Mouse (Mus musculus) midbrain, postnatal 0 days (tissue): Measurements from ENCODE around the gene Glis3. TPM values are rescaled to one million over a fixed set of nuclear protein-coding genes. Genes with fewer than 3 reads are reported as not detected.

Experiments
- ATAC-seq: fragments of 200-750 bp; cut with Nextera tagmentation; 2 replicates; pipeline ENCODE4 v1.8.0; 2017; ENCODE audit warnings: moderate number of reproducible peaks, mild to moderate bottlenecking, moderate TSS enrichment, moderate library complexity; ENCODE audit not compliant: low FRiP score
- DNase-seq: peaks from one replicate; pipeline ENCODE4 v3.0.0-alpha.2; 2015; ENCODE audit warnings: low spot score
- H3K27ac ChIP-seq: fragments of 300-500 bp; sonication (generic); 2 replicates; pipeline ENCODE4 v1.5.1; 2014; ENCODE audit warnings: low read depth, mild to moderate bottlenecking, low read length, mixed read lengths
- H3K27me3 ChIP-seq: fragments of 300-500 bp; sonication (generic); 2 replicates; pipeline ENCODE4 v1.6.1; 2014; ENCODE audit warnings: low read length, control low read depth, mixed read lengths; ENCODE audit not compliant: insufficient read depth
- H3K36me3 ChIP-seq: fragments of 300-500 bp; sonication (generic); 2 replicates; pipeline ENCODE4 v1.6.1; 2014; ENCODE audit warnings: low read length, control low read depth, mixed read lengths; ENCODE audit not compliant: insufficient read depth
- H3K4me1 ChIP-seq: fragments of 300-500 bp; sonication (generic); 2 replicates; pipeline ENCODE4 v1.6.1; 2014; ENCODE audit warnings: mild to moderate bottlenecking, control low read depth, antibody characterized with exemption, low read length, mixed read lengths; ENCODE audit not compliant: insufficient read depth
- H3K4me2 ChIP-seq: fragments of 300-500 bp; sonication (generic); 2 replicates; pipeline ENCODE4 v1.6.1; 2014; ENCODE audit warnings: low read depth, mild to moderate bottlenecking, low read length, mixed read lengths; ENCODE audit not compliant: poor library complexity, severe bottlenecking
- H3K4me3 ChIP-seq: fragments of 300-500 bp; sonication (generic); 2 replicates; pipeline ENCODE4 v1.5.1; 2014; ENCODE audit warnings: low read depth, mild to moderate bottlenecking, low read length, moderate library complexity
- H3K9ac ChIP-seq: fragments of 300-500 bp; sonication (generic); replicated peaks from 2 replicates; pipeline ENCODE4 v1.6.1; 2014; ENCODE audit warnings: mild to moderate bottlenecking, low read length, moderate library complexity, mixed read lengths; ENCODE audit not compliant: poor library complexity, severe bottlenecking
- H3K9me3 ChIP-seq: fragments of 300-500 bp; sonication (generic); 2 replicates; pipeline ENCODE4 v1.6.1; 2016; ENCODE audit warnings: low read length, control low read depth
- CTCF ChIP-seq: IDR thresholded peaks from 2 replicates; pipeline ENCODE4 v1.5.1; 2016; ENCODE audit warnings: antibody characterized with exemption, mild to moderate bottlenecking
- WGBS: fragments of 180-500 bp; shearing (Covaris S2); extraction: QIAGEN DNeasy Blood & Tissue Kit; methylation state at CpG from one replicate; pipeline ENCODE4 v1.1.7; 2014; 5-methylcytosine and 5-hydroxymethylcytosine counted together
- polyA plus RNA-seq: library from polyadenylated mRNA; unstranded; fragments of >200 nt; fragmentation: Nextera tagmentation; extraction: Ambion mirVana; gene quantifications from 2 replicates; pipeline ENCODE4 v1.2.1, GENCODE M21; 2015
- total RNA-seq: library from RNA; depleted of rRNA; stranded (reverse); fragments of >200 nt; gene quantifications from 2 replicates; pipeline ENCODE4 v1.2.3, GENCODE M21; 2014

Gene Glis3
- total and polyA plus RNA-seq, 2 experiments from 2014 or later, result 1.2 to 27.1 TPM

DNA sequence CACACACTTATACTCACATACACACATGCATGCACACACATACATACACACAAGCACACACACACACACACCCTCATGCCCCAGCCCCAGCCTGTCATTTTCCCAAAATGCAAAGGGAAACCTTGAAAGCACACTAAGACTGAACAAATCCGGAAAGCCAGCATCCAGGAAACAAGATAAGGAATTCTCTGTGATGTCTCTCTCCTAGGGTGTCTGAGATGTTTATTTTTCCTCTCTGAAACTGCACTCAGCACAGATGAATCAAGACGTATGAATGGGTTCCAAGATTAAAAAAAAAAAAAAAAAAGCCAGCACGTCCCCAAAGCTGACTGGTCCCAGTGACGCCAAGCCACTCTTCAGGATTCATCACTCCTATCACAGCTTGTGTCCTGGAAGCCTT, 85.7 kb downstream of the Glis3 start:
- ATAC-seq (no peak), DNase-seq (no peak)
- WGBS, result 43% methylated on average over 4 of the region's 4 CpGs
- TF ChIP-seq CTCF, result no peak
- H3K36me3 ChIP-seq, result no peaks in the 10 kb centered on the region
- no peak overlapping the region for H3K27ac ChIP-seq
- H3K27me3 ChIP-seq, result no peaks in the 10 kb centered on the region
- no peak overlapping the region for H3K4me2 ChIP-seq
- no peak overlapping the region for H3K4me3 ChIP-seq
- H3K9ac ChIP-seq, result no peak overlapping the region
- H3K4me1 ChIP-seq, result no peaks in the 10 kb centered on the region
- no peaks in the 10 kb centered on the region for H3K9me3 ChIP-seq

- DNase-seq (no peak), ATAC-seq (no peak)
- H3K4me2 ChIP-seq, result no peak overlapping the region
- H3K27ac ChIP-seq, result no peak overlapping the region
- TF ChIP-seq CTCF, result no peak
- H3K9me3 ChIP-seq, result no peaks in the 10 kb centered on the region
- no peak overlapping the region for H3K4me3 ChIP-seq
- 83% methylated on average over 13 of the region's 13 CpGs for WGBS
- no peaks in the 10 kb centered on the region for H3K36me3 ChIP-seq
- H3K27me3 ChIP-seq, result no peaks in the 10 kb centered on the region
- H3K9ac ChIP-seq, result no peak overlapping the region
- no peaks in the 10 kb centered on the region for H3K4me1 ChIP-seq
Measured at GRCm38 (mm10) chr19:28592981-28593380, 86.9 kb downstream of the Glis3 start.

DNA sequence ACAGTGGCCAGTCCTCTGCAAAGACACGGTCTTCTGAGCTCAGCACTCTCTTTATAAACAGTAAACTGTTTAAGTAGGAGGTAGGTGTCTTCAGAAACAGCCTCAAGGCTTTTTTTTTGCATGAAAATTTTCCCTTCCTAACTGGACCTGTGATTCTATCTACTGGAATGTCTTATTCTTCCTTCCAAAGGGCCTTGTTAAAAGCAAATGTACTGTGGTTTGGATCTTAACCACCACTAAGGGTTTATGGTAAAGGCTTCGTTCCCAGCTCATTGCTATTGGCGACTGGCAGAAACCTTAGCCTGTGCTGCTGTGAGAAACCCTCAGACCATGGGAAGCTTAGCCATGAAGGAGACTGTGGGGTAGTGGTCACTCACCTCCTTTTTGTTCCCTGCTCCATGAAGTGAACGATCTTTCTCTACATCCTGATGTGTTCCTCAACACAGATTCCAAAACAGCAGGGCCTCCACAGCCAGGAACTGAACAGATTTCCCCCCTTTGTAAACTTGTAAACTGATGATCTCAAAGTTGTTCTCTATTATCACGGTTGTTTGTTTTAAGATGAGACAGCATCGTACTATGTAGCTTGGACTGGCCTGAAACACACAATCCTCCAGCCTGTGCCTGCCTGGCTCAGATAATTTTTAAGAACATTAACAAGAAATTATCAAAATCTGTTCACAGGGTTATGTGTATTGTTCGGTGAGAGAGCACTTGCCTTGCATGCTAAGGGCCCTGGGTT, 88.0 kb downstream of the Glis3 start:
- Histone ChIP-seq H3K27ac (no peak overlapping the region), H3K36me3 (no peaks in the 10 kb centered on the region), H3K27me3 (no peaks in the 10 kb centered on the region), H3K4me2 (no peak overlapping the region), H3K4me1 (no peaks in the 10 kb centered on the region), H3K4me3 (no peak overlapping the region), H3K9ac (no peak overlapping the region), H3K9me3 (no peaks in the 10 kb centered on the region)
- 75% methylated on average over 7 of the region's 7 CpGs for WGBS
- no peak for DNase-seq
- no peak for ATAC-seq
- no peak for TF ChIP-seq CTCF

DNA sequence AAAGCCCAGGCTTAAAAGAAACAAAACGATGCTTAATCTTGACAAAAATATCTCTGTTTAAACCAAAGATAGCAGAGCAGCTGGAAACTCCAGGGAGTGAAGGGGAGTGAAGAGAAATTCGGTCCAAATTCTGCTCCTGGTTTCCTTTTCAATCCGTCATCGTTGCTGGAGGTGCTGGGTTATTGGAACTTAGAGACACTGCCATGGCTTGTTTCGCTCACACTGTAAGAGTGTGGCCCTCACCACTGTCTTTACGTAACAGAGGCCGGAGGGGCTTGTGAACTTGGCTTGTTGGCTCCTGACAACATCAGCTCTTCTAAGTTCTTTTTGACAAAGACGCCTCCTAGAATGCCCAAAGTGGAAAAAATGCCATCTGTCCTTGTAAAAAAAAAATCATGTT, 99.4 kb downstream of the Glis3 start:
- Histone ChIP-seq H3K36me3 (no peaks in the 10 kb centered on the region), H3K27me3 (no peaks in the 10 kb centered on the region), H3K9ac (no peak overlapping the region), H3K9me3 (no peaks in the 10 kb centered on the region), H3K27ac (no peak overlapping the region), H3K4me2 (no peak overlapping the region), H3K4me3 (no peak overlapping the region), H3K4me1 (no peaks in the 10 kb centered on the region)
- WGBS, result 51% methylated on average over 8 of the region's 8 CpGs
- ATAC-seq (no peak), DNase-seq (no peak)
- TF ChIP-seq CTCF, result no peak

DNA sequence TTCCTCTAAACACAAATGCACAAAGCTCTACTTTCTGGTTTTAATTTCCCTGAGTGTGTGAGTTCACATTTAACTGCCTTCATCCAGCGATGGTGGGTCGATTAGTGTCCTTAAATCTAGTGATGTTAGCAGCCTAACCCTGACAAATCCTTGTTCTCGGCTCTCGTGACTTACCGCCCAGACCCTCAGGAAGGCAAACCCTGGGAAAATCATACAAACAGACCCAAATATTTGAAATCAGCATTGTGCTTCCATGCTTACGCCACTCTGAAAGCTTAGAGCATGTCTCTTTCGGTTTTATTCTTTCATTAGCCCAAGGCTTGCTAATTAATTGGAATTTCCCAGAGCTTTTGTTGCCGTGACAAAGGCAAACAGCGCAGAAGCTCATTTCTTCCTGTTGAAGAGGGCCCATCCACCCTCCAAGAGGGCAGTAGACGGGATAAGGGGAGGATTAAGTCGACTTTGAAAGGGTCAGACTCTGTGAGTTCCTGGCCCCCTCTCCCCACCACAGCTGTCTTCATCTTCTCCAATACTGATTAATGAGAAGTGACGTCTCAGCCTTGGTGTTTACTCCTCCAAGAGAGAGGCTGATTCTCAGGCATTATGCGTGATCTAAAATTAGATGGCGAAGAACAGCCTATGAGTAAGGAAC, 100.0 kb downstream of the Glis3 start:
- WGBS, result 25% methylated on average over 14 of the region's 14 CpGs
- H3K4me2 ChIP-seq, result peak overlapping the region; percentile 12; the same call in 1 of the 2 replicates
- no peak for TF ChIP-seq CTCF
- H3K36me3 ChIP-seq, result no peaks in the 10 kb centered on the region
- DNase-seq (peak; percentile 33), ATAC-seq (no peak)
- no peak overlapping the region for H3K4me3 ChIP-seq
- no peaks in the 10 kb centered on the region for H3K4me1 ChIP-seq
- no peaks in the 10 kb centered on the region for H3K9me3 ChIP-seq
- H3K9ac ChIP-seq, result no peak overlapping the region
- H3K27me3 ChIP-seq, result no peaks in the 10 kb centered on the region
- no peak overlapping the region for H3K27ac ChIP-seq

GRCm38 (mm10) chr19:28577023-28577422, 102.9 kb downstream of the Glis3 start:
- DNase-seq (no peak), ATAC-seq (no peak)
- no peaks in the 10 kb centered on the region for H3K4me1 ChIP-seq
- TF ChIP-seq CTCF, result no peak
- 85% methylated on average over 12 of the region's 12 CpGs for WGBS
- no peak overlapping the region for H3K4me3 ChIP-seq
- no peaks in the 10 kb centered on the region for H3K36me3 ChIP-seq
- H3K4me2 ChIP-seq, result no peak overlapping the region
- H3K27me3 ChIP-seq, result no peaks in the 10 kb centered on the region
- no peak overlapping the region for H3K27ac ChIP-seq
- H3K9ac ChIP-seq, result no peak overlapping the region
- no peaks in the 10 kb centered on the region for H3K9me3 ChIP-seq
